Mouse (Mus musculus) brain, embryonic 14.5 days (tissue): ENCODE measurements around the gene Stk32c.

Experiments
- CTCF ChIP-seq: fragments of 200-500 bp; IDR thresholded peaks from 2 replicates; pipeline ENCODE4 v1.5.1; 2012; ENCODE audit warnings: inconsistent platforms, mild to moderate bottlenecking, moderate library complexity, borderline replicate concordance; ENCODE audit not compliant: insufficient read depth, insufficient read length; ENCODE audit errors: extremely low read depth
- POLR2A ChIP-seq: fragments of 200-500 bp; IDR thresholded peaks from 2 replicates; pipeline ENCODE4 v1.6.1; 2012; ENCODE audit warnings: mild to moderate bottlenecking, inconsistent platforms, borderline replicate concordance; ENCODE audit not compliant: poor library complexity, insufficient read depth, insufficient read length, severe bottlenecking; ENCODE audit errors: extremely low read depth

GRCm38 (mm10) chr7:139145891-139146290, 67.2 kb downstream of the Stk32c start:
- TF ChIP-seq CTCF, result no peak
- no peak for TF ChIP-seq POLR2A
